Mouse (Mus musculus) adrenal gland (tissue): Measurements from ENCODE around the gene Ppp1r7.
"Not testable (repeated sequence)": the region's sequence is repeated elsewhere in the genome, so short reads cannot be mapped to it uniquely, and the experiment has no call there.

Experiments
- intact Hi-C: fragments of 180-260 bp; cut with DNase I; formaldehyde crosslinking; loops from one replicate; pipeline ENCODE4 v1.15.1; 2025
- long read RNA-seq, 2 experiments: library from polyadenylated mRNA; unstranded; transcript quantifications; one replicate each; pipeline ENCODE4 v2.0.0; 2020; ENCODE audit warnings: borderline replicate concordance in 1 of 2; ENCODE audit not compliant: insufficient replicate concordance in 1 of 2

Gene Ppp1r7
- long read RNA-seq, experiment 1, full-length matches to known transcripts: 45 of 50 reads
- long read RNA-seq, experiment 1, partial matches to known transcripts: 3 of 50 reads
- long read RNA-seq, experiment 1, other reads (novel, unspliced or antisense): 2 of 50 reads
- long read RNA-seq, experiment 2, full-length matches to known transcripts: 47 of 64 reads
- long read RNA-seq, experiment 2, partial matches to known transcripts: 8 of 64 reads
- long read RNA-seq, experiment 2, other reads (novel, unspliced or antisense): 9 of 64 reads

DNA sequence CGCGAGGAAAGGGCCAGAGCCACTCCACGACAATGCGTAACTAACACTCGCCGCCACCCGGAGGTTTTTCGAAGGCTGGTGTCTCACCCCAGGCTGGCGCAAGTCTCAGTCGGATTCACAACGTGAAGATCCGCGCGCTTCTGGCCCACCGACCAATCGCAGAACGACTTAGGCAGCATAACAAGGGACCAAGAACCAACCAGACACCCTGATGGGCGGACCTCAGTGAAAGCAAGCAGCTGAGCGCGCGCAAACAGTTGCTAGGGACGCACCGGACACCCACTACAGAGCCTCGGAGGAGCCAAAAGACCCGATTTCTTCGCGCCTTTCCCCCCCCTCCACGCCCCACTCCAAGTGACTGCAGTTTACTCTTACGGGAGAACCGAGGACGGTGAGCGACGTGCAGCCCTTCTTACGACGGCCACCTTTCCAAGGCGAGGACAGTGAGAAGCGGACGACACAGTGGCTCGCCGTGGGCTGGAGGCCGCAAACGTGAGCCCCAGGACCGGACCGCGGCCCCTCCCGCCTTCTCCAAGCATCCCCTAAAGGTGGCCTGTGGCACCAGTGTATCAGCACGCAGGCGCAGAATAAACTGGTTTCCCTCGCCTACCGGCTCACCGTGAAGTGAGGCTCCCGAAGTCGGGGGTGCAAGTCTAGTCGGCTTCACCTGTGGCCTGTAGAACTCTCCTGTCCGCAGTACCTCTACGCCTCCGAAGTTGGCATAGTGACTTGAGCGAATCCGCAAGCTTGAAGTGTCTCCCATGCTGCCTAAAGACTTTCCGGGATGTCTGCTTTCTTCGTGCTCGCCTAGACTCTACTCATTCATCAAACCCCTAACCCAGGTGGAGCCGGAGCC lies at the start of gene Ppp1r7, which contains the start of gene Pask:
Ppp1r7 (plus strand) TSS at position 207 of the 856 bp plus-strand sequence.
Pask (minus strand) TSS at position 835 of the 856 bp plus-strand sequence.
- intact Hi-C loops: loop anchor here (5.0 to 10.0 kb wide), 2 partner anchors 106 to 168 kb away; partner anchors contain the start of gene Sned1

- intact Hi-C loops: not testable (repeated sequence)
Observed at GRCm38 (mm10) chr1:93294491-93294890, 48.2 kb upstream of the Ppp1r7 start.

- intact Hi-C loops: no loop called here
Observed at GRCm38 (mm10) chr1:93299791-93300190, 42.9 kb upstream of the Ppp1r7 start.

DNA sequence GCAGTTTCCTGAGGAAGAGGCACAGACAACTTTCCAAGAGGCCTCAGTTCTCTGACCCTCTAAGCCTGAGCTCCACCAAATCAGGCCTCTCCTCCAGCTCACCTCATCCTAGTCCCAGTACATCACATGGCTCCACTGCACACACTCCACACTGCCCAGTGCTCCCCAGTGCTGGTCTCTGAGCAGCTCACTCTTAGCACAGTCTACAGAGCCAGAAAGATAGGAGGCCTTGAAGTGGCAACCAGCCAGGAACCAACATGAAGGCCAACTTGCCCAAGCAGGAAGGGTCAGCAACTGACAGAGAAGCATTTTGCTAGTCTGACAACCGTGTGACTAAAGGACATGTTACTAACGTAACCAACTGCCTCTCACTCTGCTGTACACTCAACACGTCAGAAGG lies 42.1 kb upstream of the Ppp1r7 start:
- intact Hi-C loops: no loop called here

DNA sequence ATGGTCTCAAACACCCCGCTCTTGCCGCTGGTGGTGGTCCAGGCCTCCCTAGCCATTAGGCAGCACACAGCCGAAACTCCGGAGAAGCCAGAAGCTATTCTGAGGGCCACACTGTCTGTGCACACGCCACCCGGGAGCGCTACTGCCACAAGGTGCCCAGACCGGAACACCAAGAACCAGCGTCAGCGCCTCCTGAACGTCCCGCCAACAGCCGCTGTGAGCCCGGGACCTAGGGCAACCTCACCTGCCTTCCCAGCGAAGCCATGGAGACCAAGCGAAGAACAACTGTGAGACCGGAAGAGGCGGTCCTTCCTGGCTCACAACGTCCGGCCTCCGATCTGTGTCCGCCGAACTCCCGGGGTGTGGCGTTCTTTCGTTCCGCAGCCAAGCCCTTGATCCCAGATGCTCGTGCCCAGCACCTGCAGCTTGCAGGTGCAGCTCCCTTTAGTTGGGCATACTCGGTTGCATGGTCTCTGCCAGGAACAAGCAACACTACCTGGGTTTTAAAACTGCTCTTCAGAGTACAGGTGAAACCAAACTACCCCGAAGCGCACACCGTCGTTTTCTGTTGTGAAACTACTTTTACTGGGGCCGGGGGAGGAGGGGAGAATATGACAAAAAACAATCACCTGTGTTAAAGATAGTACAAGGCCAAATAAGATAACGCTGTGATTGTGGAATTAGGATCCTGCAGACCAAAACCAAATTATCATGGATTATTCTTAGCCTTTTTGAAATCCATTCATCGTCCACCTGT lies 36.9 kb upstream of the Ppp1r7 start, which contains the start of gene Mterf4:
Mterf4 (minus strand) TSS at position 335 of the 757 bp plus-strand sequence.
- intact Hi-C loops: no loop called here

DNA sequence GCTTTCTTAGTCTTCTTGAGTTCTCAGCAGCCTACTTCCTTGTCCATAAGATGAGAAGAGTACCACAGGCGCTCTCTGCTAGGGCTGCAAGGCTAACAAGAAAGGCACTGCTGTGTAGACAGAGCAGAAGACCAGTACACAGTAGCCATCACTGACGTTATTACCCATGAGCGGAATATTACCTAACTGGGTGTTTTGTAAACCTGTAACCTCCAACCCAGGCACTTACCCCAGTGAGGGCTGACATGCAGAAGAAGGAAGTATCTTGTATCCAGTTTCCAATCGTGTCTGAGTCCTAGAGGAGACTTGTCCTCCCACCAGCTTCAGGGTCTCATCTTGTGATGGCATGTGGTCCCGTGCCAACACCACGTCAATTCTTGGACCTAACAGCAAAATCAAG lies 18.7 kb upstream of the Ppp1r7 start:
- intact Hi-C loops: no loop called here

- intact Hi-C loops: no loop called here
Observed at GRCm38 (mm10) chr1:93326446-93326845, 16.2 kb upstream of the Ppp1r7 start.

- intact Hi-C loops: no loop called here
Observed at GRCm38 (mm10) chr1:93334621-93335020, 8.0 kb upstream of the Ppp1r7 start.

DNA sequence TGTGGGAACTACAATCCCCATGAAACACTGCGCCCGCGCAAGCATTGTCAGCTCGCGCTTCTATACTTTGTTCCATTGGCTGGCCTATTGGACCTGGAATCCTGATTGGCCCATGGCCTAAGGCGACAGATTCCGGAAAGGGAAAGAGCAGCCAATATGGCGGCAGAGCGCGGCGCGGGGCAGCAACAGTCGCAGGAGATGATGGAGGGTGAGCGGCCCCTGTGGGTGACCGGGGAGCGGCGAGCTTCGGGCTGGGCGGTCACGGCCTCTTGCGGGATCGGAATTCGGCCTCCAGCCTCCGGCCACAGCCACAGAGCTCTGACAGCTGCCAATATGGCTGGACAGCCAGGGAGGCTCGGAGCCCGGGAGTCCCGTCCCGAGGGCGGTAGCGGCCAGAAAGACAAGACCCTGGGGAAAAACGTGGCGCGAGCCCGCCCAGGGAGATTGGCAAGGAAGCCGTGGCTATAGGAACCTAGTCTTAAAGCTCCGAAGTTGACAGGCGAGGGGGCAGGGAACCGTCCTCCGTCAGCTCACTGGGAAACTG lies 922 bp downstream of the Ppp1r7 start:
- intact Hi-C loops: loop anchor here (5.0 to 10.0 kb wide), 2 partner anchors 106 to 169 kb away; partner anchors contain the start of gene Sned1

DNA sequence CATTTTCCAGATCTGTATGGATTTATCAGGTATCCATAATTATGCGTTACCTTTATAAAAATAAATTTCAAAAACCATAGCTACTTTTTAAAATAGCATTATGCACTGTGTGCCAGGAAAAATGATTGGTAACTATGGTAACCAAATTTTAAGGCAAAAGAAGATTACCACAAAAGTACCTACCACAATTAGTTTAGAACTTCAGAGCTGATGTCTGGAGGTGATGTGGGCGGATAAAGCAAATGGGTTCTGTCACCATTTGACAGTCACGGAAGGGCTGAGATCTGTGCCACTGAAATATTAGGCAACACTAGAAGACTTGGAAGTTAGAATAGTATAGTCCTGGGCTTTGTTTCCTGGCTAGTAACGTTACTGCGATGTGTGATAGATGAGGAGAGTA lies 4.5 kb downstream of the Ppp1r7 start:
- intact Hi-C loops: loop anchor here (10.0 kb wide), 1 partner anchor 172 kb away; no protein-coding TSS in a partner anchor

GRCm38 (mm10) chr1:93349701-93350100 lies 7.0 kb downstream of the Ppp1r7 start:
- intact Hi-C loops: loop anchor here (10.0 kb wide), 2 partner anchors 155 to 175 kb away; no protein-coding TSS in a partner anchor

- intact Hi-C loops: loop anchor here (10.0 kb wide), 1 partner anchor 152 kb away; no protein-coding TSS in a partner anchor
Observed at GRCm38 (mm10) chr1:93352724-93353123, 10.1 kb downstream of the Ppp1r7 start.

- intact Hi-C loops: no loop called here
Observed at GRCm38 (mm10) chr1:93362661-93363060, 20.0 kb downstream of the Ppp1r7 start.

- intact Hi-C loops: no loop called here
Observed at GRCm38 (mm10) chr1:93365641-93366040, 23.0 kb downstream of the Ppp1r7 start.

- intact Hi-C loops: no loop called here
Observed at GRCm38 (mm10) chr1:93373665-93374064, 31.0 kb downstream of the Ppp1r7 start, which contains the start of gene Ano7. Gene Ano7, plus strand, starts transcription at chr1:93373930.

DNA sequence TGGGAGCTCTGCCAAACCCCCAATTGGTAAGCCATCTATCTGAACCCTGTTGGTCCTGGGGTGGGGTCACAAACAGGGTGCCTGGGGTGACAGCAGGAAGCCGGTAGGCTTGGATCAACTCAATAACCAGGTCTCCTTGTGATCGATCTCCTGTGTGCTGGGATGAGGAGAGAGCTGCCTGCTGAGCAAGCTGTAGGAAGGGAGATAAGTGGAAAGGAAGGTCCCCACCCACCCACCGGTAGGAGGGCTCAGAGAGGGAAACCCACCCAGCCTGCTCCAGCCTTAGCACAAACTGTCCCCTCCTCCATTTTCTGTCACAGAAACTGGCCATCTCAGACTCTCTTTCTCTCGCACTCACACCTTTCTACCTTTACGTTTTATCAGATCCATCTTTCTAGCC lies 34.7 kb downstream of the Ppp1r7 start:
- intact Hi-C loops: no loop called here

DNA sequence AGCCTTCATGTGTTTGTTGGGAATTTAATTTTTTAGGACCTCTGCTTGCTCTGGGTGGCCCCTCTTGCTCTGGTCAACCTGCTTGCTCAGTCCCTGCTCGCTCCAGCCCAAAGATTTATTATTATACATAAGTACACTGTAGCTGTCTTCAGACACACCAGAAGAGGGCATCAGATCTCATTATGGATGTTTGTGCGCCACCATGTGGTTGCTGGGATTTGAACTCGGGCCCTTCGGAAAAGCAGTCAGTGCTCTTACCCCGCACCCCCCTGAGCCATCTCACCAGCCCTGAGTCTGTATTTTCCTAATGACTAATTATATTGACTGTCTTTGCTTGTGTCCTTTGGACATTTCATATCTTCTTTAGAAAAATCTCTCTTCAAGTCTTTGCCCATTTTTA lies 36.5 kb downstream of the Ppp1r7 start:
- intact Hi-C loops: no loop called here

- intact Hi-C loops: no loop called here
Observed at GRCm38 (mm10) chr1:93387198-93387597, 44.5 kb downstream of the Ppp1r7 start.

- intact Hi-C loops: no loop called here
Observed at GRCm38 (mm10) chr1:93388906-93389305, 46.3 kb downstream of the Ppp1r7 start.

GRCm38 (mm10) chr1:93401191-93402052 lies 58.8 kb downstream of the Ppp1r7 start:
- intact Hi-C loops: no loop called here
